Mouse (Mus musculus): ENCODE data around the gene Drosha. TPM values are rescaled to one million over a fixed set of nuclear protein-coding genes. Genes with fewer than 3 reads are reported as not detected.

Gene Drosha
- polyA plus RNA-seq, 1 experiment = 320 TPM

GRCm38 (mm10) chr15:12858645-12859044 is 34.0 kb downstream of the Drosha start:
- no peak for TF ChIP-seq GATA1 (IDR thresholded peaks at IDR 0.05; ENCODE audit: low read length)

- no peak for TF ChIP-seq GATA1 (IDR thresholded peaks at IDR 0.05; ENCODE audit: low read length)
Observed at GRCm38 (mm10) chr15:12862061-12862460, 37.4 kb downstream of the Drosha start.

GRCm38 (mm10) chr15:12863669-12864068 is 39.1 kb downstream of the Drosha start:
- no peak for TF ChIP-seq GATA1 (IDR thresholded peaks at IDR 0.05; ENCODE audit: low read length)

GRCm38 (mm10) chr15:12865595-12866314 is 41.1 kb downstream of the Drosha start:
- TF ChIP-seq GATA1 (IDR thresholded peaks at IDR 0.05; ENCODE audit: low read length) = no peak

- TF ChIP-seq GATA1 (IDR thresholded peaks at IDR 0.05; ENCODE audit: low read length) = no peak
Observed at GRCm38 (mm10) chr15:12867269-12867668, 42.7 kb downstream of the Drosha start.

- no peak for TF ChIP-seq GATA1 (IDR thresholded peaks at IDR 0.05; ENCODE audit: low read length)
Observed at GRCm38 (mm10) chr15:12875442-12876176, 51.0 kb downstream of the Drosha start.

- TF ChIP-seq GATA1 (IDR thresholded peaks at IDR 0.05; ENCODE audit: low read length) = no peak
Observed at GRCm38 (mm10) chr15:12876266-12876665, 51.7 kb downstream of the Drosha start.

- no peak for TF ChIP-seq GATA1 (IDR thresholded peaks at IDR 0.05; ENCODE audit: low read length)
Observed at GRCm38 (mm10) chr15:12876881-12877280, 52.3 kb downstream of the Drosha start.

- no peak for TF ChIP-seq GATA1 (IDR thresholded peaks at IDR 0.05; ENCODE audit: low read length)
Observed at GRCm38 (mm10) chr15:12877934-12878333, 53.3 kb downstream of the Drosha start.

- no peak for TF ChIP-seq GATA1 (IDR thresholded peaks at IDR 0.05; ENCODE audit: low read length)
Observed at GRCm38 (mm10) chr15:12878581-12878980, 54.0 kb downstream of the Drosha start.

GRCm38 (mm10) chr15:12879937-12880336 is 55.3 kb downstream of the Drosha start:
- TF ChIP-seq GATA1 (IDR thresholded peaks at IDR 0.05; ENCODE audit: low read length) = no peak

GRCm38 (mm10) chr15:12884855-12885254 is 60.2 kb downstream of the Drosha start:
- no peak for TF ChIP-seq GATA1 (IDR thresholded peaks at IDR 0.05; ENCODE audit: low read length)

- no peak for TF ChIP-seq GATA1 (IDR thresholded peaks at IDR 0.05; ENCODE audit: low read length)
Observed at GRCm38 (mm10) chr15:12885361-12885760, 60.7 kb downstream of the Drosha start.

- TF ChIP-seq GATA1 (IDR thresholded peaks at IDR 0.05; ENCODE audit: low read length) = no peak
Observed at GRCm38 (mm10) chr15:12887206-12887605, 62.6 kb downstream of the Drosha start.

- no peak for TF ChIP-seq GATA1 (IDR thresholded peaks at IDR 0.05; ENCODE audit: low read length)
Observed at GRCm38 (mm10) chr15:12888312-12888711, 63.7 kb downstream of the Drosha start.

GRCm38 (mm10) chr15:12889909-12890308 is 65.3 kb downstream of the Drosha start:
- no peak for TF ChIP-seq GATA1 (IDR thresholded peaks at IDR 0.05; ENCODE audit: low read length)

- TF ChIP-seq GATA1 (IDR thresholded peaks at IDR 0.05; ENCODE audit: low read length) = no peak
Observed at GRCm38 (mm10) chr15:12895426-12895825, 70.8 kb downstream of the Drosha start.
